Mouse (Mus musculus): Measurements from ENCODE around the gene Slc12a5.

The Slc12a5 gene

DNA sequence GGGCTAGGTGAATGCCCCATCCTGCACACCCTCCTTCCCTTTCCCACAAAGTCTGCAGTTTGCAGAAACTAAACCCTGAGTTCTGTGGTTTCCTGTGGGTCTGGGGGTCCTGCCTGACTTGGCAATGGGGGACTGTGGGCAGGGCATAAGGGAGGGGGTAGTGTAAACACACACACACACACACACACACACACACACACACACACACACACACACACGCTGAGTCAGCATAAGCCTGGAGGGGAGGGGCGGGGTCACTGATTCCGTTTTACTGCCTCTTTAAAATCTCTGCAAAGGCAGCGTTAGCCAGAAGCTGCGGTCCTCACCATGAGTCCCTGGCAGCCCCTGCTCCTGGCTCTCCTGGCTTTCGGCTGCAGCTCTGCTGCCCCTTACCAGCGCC, 12.7 kb upstream of the Slc12a5 start:
- DNase-seq (ENCODE audit: low spot score): no peak

DNA sequence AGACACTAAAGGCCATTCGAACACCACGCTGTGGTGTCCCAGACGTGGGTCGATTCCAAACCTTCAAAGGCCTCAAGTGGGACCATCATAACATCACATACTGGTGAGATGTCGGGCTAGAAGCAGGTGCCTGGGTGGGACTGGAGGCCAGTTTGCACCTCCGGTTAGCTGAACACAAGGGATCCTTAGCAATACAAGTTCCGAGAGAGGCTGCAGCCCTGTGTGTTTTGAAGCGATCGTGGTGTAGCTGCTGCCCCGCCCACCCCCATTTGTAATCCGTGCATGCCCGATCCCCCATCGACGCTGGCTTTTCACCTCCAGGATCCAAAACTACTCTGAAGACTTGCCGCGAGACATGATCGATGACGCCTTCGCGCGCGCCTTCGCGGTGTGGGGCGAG, 11.6 kb upstream of the Slc12a5 start:
- no peak for DNase-seq (ENCODE audit: low spot score)

DNA sequence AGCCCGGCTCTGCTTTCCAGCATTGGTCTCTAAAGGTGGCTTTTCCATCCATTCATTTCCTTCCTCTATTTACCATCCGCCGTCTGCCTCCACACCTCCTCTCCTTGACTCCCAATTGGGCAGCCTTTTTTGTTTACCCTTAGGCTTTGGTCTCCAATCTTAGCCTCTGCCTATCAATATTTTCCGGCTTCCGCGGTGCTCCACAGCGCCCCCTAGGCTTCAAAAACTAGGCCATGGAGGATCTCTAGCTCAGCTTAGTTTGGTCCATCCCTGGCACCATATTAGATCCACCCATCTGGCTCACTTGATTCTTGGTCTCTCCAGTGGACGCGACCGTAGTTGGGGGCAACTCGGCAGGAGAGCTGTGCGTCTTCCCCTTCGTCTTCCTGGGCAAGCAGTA, 10.1 kb upstream of the Slc12a5 start:
- peak; percentile 62 for DNase-seq (ENCODE audit: low spot score)

DNA sequence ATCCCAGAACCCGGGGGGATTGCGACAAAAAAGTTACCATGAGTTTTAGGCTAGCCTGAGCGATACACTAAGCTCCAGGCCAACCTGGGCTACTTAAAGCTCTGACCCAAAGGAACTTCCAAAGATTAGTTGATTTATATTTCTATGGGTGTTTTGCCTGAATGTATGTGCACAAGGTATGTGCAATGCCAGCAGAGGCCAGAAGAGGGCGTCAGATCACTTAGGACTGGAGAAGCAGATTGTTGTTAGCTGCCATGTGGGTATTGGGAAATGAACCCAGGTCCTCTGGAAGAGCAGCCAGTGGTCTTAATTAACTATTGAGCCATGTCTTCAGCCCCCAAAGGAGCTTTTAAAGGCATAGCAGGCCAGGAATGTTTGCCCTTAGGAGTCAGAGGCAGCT, 8.9 kb upstream of the Slc12a5 start:
- no peak for DNase-seq (ENCODE audit: low spot score)

DNA sequence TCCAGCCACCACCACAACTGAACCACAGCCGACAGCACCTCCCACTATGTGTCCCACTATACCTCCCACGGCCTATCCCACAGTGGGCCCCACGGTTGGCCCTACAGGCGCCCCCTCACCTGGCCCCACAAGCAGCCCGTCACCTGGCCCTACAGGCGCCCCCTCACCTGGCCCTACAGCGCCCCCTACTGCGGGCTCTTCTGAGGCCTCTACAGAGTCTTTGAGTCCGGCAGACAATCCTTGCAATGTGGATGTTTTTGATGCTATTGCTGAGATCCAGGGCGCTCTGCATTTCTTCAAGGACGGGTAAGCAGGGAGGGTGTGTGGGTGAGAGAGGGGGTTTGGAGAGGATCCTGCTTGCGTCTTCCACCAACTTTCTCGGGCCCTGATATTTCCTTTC, 8.2 kb upstream of the Slc12a5 start:
- no peak for DNase-seq (ENCODE audit: low spot score)

DNA sequence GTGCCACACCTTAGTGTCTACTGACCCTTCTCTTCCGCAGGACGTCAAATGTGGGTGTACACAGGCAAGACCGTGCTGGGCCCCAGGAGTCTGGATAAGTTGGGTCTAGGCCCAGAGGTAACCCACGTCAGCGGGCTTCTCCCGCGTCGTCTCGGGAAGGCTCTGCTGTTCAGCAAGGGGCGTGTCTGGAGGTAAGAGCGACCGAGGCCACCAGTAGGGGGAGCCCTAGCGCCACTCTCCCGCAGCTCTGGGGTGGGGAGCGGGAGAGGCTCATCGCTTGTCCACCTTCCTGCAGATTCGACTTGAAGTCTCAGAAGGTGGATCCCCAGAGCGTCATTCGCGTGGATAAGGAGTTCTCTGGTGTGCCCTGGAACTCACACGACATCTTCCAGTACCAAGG, 7.4 kb upstream of the Slc12a5 start:
- DNase-seq (ENCODE audit: low spot score): peak; percentile 94

DNA sequence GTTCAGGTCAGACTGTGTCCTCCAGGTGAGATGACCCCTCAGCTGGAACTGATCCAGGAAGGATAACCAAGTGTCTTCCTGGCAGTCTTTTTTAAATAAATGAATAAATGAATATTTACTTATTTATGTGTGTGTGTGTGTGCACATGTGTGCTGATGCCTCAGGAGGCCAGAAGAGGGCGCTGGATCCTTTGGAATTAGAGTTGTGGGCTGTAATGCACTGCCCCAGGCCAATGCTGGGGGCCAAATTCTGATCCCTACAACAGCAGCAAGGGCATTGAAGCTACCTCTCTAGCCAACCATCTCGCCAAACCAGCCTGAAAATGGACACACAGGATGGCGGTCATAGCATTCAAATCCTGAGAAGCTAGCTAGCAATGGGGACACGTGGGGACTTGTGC, 4.9 kb upstream of the Slc12a5 start:
- no peak for DNase-seq (ENCODE audit: low spot score)

DNA sequence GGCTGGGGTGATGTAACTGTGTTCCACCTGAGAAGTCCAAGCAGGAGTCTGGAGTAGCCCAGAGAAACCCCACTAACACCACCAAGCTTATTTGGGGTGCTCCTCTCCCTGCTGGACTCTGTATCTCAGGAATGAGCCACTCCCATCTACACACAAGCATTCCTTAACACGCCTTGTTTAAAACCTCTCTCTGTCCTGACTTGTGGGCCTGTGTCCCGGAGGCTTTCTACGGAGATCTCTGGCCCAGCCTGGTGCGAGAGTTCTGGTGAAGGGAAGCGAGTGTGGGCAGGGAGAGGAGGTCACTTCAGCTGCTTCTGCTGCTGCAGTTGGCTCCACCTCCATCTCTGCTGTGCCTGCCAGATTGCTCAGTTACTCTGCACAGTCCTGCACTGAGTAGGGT, 4.4 kb upstream of the Slc12a5 start:
- DNase-seq (ENCODE audit: low spot score): no peak

DNA sequence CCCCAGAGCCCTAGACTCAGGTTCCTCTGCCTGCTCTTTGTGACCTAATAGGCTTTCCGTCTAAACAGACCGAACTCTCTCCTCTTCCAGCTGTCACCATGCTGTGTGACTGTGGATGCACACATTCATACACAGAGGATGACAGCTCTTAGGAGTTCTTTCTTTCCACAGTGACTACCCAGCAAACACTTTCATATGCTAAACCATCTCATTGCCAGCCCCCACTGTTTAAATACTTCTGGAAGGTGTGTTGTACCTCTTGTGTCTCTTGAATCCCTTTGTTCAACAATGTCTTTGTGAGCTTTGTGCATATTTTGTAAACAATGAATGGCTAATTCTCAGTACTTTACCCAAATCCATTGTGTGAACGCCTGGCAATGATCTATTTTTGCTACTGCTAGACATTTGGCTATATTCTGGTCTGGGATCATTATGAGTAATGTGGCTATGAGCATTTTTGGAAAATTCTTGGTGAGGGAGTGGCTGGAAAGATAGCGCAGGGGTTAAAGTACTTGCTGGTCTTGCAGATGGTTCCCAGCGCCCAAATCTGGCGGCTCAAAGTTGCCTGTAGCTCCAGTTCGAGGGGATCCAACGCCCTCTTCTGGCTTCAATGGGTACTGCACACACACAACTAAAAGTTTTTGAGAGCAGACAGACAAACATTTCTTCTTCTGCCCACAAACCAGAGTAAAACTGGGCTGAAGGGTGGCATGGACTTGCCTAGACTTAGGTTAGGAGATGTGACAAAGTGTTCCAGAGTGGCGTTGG, 2.9 kb upstream of the Slc12a5 start:
- DNase-seq (ENCODE audit: low spot score): no peak

DNA sequence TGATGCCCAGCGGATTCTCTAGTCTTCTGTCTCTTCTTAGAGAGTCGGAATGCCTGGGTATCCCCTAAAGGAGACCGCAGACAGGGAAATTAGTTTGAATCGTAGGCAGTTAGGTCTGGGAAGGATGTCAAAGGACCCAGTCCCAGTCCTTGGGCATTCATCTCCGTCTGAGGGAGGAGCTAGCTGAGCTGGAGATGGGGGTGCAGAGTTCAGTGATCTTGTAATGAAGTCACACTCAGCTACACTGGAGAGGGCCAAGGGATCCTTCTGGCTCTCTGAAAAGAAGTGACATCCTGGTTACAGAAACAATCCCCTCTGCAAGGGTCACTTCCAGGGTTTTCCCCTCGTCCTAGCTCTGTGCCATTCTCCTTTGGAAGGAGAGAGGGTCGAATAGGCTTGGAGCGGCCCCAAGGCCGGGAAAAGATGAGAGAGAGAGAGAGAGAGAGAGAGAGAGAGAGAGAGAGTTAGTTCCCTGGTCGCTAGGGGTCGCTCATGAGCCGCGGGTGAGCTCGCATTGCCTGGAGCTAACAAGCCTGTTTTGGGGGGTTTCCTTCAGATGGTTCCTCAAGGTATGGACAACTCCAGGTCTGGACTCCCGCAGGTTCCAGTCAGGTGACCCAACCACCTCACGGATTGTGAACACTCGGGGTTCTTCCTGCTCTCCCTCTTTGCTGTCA, 1.0 kb downstream of the Slc12a5 start:
- DNase-seq (ENCODE audit: low spot score): peak; percentile 83

DNA sequence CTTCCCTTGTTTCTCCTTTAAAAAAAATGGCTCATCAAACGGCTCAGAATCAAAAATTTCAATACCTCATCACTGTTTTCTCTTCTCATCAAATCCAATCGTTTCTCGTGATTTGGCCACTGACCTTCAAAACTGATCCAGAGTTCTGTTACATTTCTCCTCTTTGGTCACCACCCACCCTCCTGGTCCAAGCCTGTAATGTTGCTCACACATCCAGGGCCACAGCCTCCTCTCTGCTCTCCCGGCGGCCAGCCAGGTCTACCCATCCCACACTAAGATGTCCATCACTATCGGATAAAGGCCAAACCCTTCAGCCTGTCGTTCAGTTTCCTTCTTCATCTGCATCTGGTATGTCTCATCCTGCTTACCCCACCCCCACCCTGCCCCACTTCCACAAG, 1.6 kb downstream of the Slc12a5 start:
- DNase-seq (ENCODE audit: low spot score): no peak

DNA sequence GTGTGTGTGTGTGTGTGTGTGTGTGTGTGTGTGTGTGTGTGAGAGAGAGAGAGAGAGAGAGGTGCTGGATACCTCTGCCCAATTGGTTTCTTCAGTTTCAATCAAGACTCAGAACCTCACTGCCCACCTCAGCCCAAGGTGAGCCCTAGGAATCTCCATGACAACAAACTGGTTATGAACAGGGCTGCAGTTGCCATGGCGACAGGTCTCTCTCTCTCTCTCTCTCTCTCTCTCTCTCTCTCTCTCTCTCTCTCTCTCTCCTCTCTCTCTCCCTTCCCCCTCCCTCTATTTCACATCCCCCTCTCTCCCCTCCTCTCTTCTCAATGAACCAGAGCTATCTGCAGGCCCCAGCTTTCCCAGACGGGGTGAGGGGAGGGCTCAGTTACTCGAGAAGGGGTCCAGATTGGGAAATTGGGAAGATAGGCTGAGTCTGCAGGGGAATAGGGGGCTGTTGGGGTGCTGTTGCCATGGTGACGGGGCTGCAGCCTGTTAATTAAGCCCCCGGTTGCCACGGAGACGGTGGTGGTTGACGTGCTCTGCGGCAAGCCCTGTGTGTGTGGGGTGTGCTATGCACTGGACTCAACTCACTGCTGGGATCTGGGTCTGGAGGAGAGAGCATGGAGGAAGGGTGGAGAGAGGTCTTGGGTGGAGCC, 3.8 kb downstream of the Slc12a5 start:
- no peak for DNase-seq (ENCODE audit: low spot score)

DNA sequence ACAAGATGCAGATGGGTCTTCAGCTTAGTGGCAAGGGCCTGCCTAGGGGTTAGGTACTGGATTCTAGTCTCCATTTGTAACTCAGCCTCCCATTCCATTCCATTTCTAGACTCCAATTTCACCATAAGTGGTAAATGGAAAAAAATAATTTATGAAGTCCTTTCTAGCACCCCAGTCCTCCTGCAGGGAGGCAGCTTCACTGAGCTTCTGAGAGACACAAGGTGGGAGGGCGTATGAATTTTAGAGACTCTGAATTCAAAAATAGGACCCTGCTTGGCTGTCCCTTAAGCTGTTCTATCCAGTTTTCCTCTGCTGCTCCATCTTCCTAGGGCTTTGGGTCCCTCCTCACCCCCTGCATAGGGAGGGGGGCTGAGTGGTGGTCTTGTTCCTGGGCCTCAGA, 4.4 kb downstream of the Slc12a5 start:
- DNase-seq (ENCODE audit: low spot score): no peak

DNA sequence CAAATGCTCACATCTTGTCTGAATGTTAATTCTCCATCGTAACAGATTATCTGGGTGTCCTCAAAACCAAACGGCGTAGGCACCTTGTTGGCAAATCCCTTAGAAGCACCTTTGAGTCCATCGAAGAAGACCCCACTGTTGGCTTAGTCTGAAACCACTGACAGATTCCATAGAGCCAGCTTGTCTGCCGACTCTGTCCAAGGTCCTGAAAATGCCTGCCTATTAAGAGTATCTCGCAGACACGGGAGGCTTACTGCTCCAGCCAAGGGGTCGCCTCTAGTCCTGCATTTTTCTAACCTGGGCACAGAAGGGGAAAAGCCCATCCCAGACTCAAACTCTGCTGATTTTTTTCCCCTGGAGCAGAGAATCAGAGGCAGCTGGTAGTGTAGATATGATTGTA, 5.8 kb downstream of the Slc12a5 start:
- DNase-seq (ENCODE audit: low spot score): peak; percentile 79

DNA sequence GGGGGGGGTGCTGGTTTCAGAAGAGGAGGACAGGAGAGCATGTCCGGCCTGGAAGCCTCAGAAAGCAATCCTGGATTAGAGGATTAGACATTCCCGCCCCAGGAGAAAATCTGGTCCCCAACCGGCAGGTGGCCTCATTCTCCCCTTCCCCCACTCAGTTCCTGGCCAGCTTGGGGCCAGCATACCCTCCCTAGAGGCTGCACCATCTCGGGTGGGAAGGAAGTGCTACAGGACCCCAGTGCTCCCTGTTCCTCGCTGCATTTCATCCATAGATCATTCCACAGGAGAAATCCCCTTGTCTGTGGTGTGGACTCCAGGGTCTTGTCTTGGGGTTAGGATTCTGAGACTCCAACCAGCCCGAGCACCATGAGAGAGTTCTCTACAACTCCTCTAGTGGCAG, 6.6 kb downstream of the Slc12a5 start:
- DNase-seq (ENCODE audit: low spot score): no peak

DNA sequence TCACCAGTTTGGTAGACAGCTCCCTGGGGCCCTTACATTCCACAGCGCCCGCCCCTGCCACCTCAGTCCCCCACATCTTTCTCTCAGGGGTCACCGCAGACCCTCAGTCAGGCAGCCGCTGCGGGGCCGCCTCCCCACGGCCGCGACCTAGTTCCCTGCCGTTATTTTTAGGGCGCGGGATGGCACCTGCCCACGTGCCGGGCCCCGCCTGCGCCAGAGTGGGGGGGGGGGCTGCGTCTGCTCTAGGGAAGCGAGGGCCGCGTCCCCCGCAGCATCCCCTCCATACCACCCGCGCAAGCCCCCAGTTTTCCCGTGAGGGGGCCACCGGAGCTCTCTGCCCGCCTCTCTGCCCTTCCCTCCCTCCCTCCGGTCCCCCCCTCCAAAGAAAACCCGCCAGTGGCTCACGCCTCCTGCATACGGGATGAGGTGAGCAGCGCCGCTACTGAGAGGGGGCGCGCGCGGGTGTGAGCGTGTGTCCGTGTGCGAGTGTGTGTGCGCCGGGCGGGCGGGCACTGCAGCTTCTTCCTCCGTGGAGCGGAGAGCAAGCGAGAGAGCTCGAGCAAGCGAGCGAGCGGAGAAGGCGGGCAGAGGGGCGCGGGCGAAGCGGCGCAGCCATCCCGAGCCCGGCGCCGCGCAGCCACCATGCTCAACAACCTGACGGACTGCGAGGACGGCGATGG, 7.3 kb downstream of the Slc12a5 start:
- peak; percentile 46 for DNase-seq (ENCODE audit: low spot score)

DNA sequence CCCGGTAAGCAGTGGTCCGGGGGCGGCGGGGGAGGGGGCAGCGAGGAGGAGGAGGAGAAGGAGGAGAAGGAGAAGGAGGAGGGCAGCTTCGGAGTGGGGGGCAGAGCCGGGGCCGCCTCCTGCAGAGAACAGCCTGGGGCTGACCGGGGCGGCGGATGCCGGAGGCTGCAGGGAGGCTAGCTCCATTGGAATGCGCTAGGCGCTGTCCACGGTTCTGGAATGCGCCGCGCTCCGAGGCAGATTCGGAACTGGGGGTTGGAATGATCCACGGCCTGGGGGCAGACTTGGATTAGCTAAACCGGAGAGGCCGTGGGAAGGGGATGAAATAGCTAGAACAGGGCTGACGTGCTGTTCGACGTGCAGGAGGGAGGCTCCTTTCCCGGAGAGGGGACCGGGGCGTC, 7.8 kb downstream of the Slc12a5 start:
- peak; percentile 80 for DNase-seq (ENCODE audit: low spot score)

DNA sequence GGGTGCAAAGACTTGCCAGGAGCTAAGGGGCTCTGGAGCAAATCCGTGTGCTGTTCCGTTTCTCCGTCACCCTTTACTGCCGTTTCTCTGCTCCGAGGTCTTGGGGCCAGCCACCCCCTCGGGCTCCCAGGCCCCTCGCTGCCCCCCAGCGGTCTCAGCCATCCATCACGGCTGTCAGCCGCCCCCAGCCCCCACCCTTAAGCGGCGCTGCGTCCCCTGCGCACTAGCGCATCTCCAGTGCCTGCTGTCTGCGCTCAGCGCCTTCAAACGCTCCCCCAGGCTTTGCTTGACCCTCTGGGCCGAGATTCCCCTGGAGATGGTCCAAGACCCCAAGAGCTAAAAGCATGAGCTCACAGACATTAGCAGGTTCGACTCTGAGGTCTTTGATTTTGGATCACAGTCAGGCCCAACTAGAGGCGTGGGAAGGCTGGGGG, 8.8 kb downstream of the Slc12a5 start:
- no peak for DNase-seq (ENCODE audit: low spot score)

DNA sequence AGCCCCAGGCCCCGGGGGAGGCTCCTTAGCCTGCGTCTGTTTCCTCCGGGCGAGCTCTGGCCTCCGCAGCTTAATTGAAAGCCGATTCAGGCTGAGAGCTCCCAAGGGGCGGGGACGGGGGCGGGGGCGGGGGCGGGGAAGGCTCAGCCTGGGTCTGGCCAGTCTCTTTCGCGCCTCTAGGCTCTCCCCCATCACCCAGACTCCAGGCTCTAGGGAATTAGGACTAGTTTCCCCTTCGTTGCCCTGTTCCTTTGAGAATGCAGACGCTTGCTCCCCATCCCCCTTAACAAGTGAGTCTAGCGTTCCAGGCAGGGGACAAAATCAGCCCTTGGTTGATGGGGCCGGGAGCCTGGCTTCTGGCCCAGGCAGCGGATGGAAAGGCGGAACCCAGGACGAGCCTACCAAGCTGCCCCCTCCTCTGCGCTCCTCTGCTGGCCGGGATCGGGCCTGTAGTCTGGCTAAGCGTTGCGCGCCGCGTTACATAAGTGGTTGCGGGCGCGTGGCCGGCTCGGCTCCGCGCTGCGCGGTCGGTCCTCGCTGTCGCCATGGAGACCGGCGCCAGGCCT, 10.1 kb downstream of the Slc12a5 start:
- DNase-seq (ENCODE audit: low spot score): peak; percentile 65

DNA sequence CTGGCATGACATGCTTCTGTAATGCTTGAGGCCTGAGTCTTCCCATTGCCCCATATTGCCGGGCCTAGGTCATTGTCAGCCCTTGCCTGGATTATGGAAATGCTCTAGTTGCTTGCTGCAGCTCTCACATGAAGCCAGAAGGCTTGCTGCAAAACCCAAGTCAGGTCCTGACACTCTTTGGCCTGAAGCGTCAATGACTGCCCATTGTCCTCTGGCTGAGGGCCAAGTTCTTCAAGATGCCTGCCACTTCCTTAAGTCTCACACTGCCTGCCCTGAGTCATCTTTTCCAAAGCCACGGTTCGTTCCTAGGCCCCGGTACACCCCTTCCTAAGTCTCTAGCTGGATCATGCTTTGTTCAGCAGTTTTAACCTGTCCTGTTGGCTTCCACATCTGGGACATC, 12.0 kb downstream of the Slc12a5 start:
- no peak for DNase-seq (ENCODE audit: low spot score)

DNA sequence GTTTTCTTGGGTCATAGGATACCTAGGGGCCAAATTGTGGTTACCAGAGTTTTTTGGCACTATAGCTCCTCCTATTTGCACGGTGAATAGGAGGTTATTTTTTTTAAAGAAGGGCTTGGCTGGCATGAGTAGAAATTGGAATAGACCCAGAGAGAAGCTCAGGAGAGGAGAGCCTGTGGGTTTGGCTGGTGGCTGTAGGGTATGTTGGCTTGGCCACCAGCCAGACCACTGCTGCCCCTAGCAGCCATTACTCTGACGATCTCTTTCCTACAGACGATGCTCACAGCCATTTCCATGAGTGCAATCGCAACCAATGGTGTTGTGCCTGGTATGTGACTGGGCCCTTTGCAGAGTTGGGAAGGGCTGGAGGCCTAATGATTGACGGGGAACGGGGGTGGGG, 15.0 kb downstream of the Slc12a5 start:
- DNase-seq (ENCODE audit: low spot score): no peak

DNA sequence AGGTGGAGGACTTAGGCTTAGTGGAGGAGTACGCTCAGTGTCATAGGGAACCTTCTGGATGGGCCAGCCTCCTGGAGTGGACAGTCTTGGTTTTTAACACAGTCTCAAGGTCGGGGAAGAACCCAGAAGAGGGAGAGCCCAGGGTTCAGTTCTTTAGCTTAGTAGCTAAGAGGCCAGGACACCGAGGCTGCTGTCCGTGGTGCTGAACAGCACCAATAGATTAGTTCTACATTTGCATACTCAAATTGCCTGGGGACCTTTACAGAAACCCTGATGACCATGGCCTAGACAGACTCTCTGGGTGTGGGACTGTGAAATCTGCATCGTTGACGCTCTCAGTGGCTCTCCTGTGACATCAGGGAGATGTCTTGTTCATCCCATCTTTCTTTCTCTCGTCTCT, 19.1 kb downstream of the Slc12a5 start:
- DNase-seq (ENCODE audit: low spot score): peak; percentile 77

All from retina, embryonic 14.5 days (tissue).